Mouse (Mus musculus): ENCODE data around the gene Sorbs1. TPM values are rescaled to one million over a fixed set of nuclear protein-coding genes. Genes with fewer than 3 reads are reported as not detected.

The Sorbs1 gene
- total and polyA plus RNA-seq, 3 experiments, result 2.1 to 6.2 (median 3.6) TPM

GRCm38 (mm10) chr19:40440951-40441350, 72.6 kb downstream of the Sorbs1 start:
- Histone ChIP-seq H3K9ac (ENCODE audit: insufficient read depth, low read depth) (no peak overlapping the region), H3K27ac (ENCODE audit: insufficient read depth, low read depth) (no peak overlapping the region), H3K36me3 (replicated peaks in 1 of 2; ENCODE audit: control insufficient read depth in 1 of 2, insufficient read depth in 1 of 2, low read length in 1 of 2) (no peaks in the 10 kb centered on the region), H3K4me1 (ENCODE audit: control insufficient read depth in 1 of 2, insufficient read depth in 2 of 2) (peaks cover 8 to 14% of the 10 kb centered on the region in 2 experiments), H3K4me2 (ENCODE audit: insufficient read depth, low read depth, poor library complexity, severe bottlenecking) (no peak overlapping the region), H3K79me2 (replicated peaks; ENCODE audit: control insufficient read depth, extremely low read depth, insufficient read depth, poor library complexity, severe bottlenecking) (no peaks in the 10 kb centered on the region), H3K27me3 (replicated peaks) (no peaks in the 10 kb centered on the region), H3K9me3 (replicated peaks; ENCODE audit: low read length) (no peaks in the 10 kb centered on the region), H3K4me3 (replicated peaks in 1 of 3; ENCODE audit: low read depth in 2 of 3, low read length in 2 of 3, poor library complexity in 1 of 3) (no peak overlapping the region)
- dilution Hi-C loops (cut with MboI; ENCODE audit: extremely low pct_ligation_motif_present, extremely low pct_unique_long_range_greater_than_20kb, low sequenced_read_pairs) (no loop called here), in situ Hi-C loops (cut with MboI; ENCODE audit: low pct_ligation_motif_present, low pct_unique_long_range_greater_than_20kb, low sequenced_read_pairs) (no loop called here)
- TF ChIP-seq ZKSCAN1 (IDR thresholded peaks at IDR 0.05; ENCODE audit: borderline replicate concordance, low read depth, low read length) (no peak), SMC3 (IDR thresholded peaks at IDR 0.05; ENCODE audit: low read depth, low read length) (no peak), CTCF (conservative IDR thresholded peaks at IDR 0.05 in 1 of 2, IDR thresholded peaks at IDR 0.05 in 1 of 2; ENCODE audit: low read depth in 2 of 2, low read length in 2 of 2) (no peak), ZMIZ1 (IDR thresholded peaks at IDR 0.05; ENCODE audit: low read depth, low read length) (no peak)
- DNase-seq (ENCODE audit: extremely low read depth), result no peak

GRCm38 (mm10) chr19:40438907-40439306, 74.7 kb downstream of the Sorbs1 start:
- Histone ChIP-seq H3K27me3 (replicated peaks) (no peaks in the 10 kb centered on the region), H3K27ac (ENCODE audit: insufficient read depth, low read depth) (no peak overlapping the region), H3K36me3 (replicated peaks in 1 of 2; ENCODE audit: control insufficient read depth in 1 of 2, insufficient read depth in 1 of 2, low read length in 1 of 2) (no peaks in the 10 kb centered on the region), H3K9ac (ENCODE audit: insufficient read depth, low read depth) (no peak overlapping the region), H3K4me3 (replicated peaks in 1 of 3; ENCODE audit: low read depth in 2 of 3, low read length in 2 of 3, poor library complexity in 1 of 3) (no peak overlapping the region), H3K4me1 (ENCODE audit: control insufficient read depth in 1 of 2, insufficient read depth in 2 of 2) (peaks cover 8 to 21% of the 10 kb centered on the region in 2 experiments), H3K4me2 (ENCODE audit: insufficient read depth, low read depth, poor library complexity, severe bottlenecking) (no peak overlapping the region), H3K9me3 (replicated peaks; ENCODE audit: low read length) (no peaks in the 10 kb centered on the region), H3K79me2 (replicated peaks; ENCODE audit: control insufficient read depth, extremely low read depth, insufficient read depth, poor library complexity, severe bottlenecking) (no peaks in the 10 kb centered on the region)
- dilution Hi-C loops (cut with MboI; ENCODE audit: extremely low pct_ligation_motif_present, extremely low pct_unique_long_range_greater_than_20kb, low sequenced_read_pairs), result no loop called here
- peak; percentile 58; the same call in 1 of the 2 replicates for TF ChIP-seq TCF12 (IDR thresholded peaks at IDR 0.05; ENCODE audit: low read depth, low read length)
- TF ChIP-seq MAFK (IDR thresholded peaks at IDR 0.05; ENCODE audit: insufficient replicate concordance, low read length), result no peak
- no peak for TF ChIP-seq NRF1 (IDR thresholded peaks at IDR 0.05; ENCODE audit: low read depth, low read length)
- TF ChIP-seq ETS1 (conservative IDR thresholded peaks at IDR 0.05; ENCODE audit: low read depth, low read length), result peak; percentile 71
- TF ChIP-seq SIN3A (IDR thresholded peaks at IDR 0.05; ENCODE audit: low read length), result no peak
- no peak for TF ChIP-seq PAX5 (IDR thresholded peaks at IDR 0.05; ENCODE audit: low read length)
- TF ChIP-seq MXI1 (IDR thresholded peaks at IDR 0.05; ENCODE audit: low read depth, low read length), result 0 out of 2 replicates have a peak, but pooled peaks have one; percentile 28
- TF ChIP-seq EP300 (IDR thresholded peaks at IDR 0.05; ENCODE audit: low read length), result peak; percentile 68
- no peak for TF ChIP-seq MYC (IDR thresholded peaks at IDR 0.05; ENCODE audit: low read depth, low read length)
- peak; percentile 58; the same call in 1 of the 2 replicates for TF ChIP-seq BHLHE40 (IDR thresholded peaks at IDR 0.05; ENCODE audit: low read depth, low read length)
- TF ChIP-seq CHD1 (IDR thresholded peaks at IDR 0.05; ENCODE audit: low read depth, low read length), result no peak
- no peak for TF ChIP-seq GABPA (IDR thresholded peaks at IDR 0.05; ENCODE audit: insufficient replicate concordance, low read depth, low read length)
- DNase-seq (ENCODE audit: extremely low read depth), result peak; percentile 43
- in situ Hi-C loops (cut with MboI; ENCODE audit: low pct_ligation_motif_present, low pct_unique_long_range_greater_than_20kb, low sequenced_read_pairs), result no loop called here

All from CH12.LX (cell line).